8 mouse cellular contexts compared by ENCODE assay signal in genomic region chr1:156672720-156673475, GRCm38 (mm10). TPM values are rescaled to one million over a fixed set of nuclear protein-coding genes. Genes with fewer than 3 reads are reported as not detected.
DNase-seq lines count a peak whose midpoint lies in the region; ATAC-seq and TF ChIP-seq lines count a peak whose summit lies in the region.

No protein-coding gene starts in this region.

- H3K9ac ChIP-seq in hindbrain, embryonic 14.5 days: no peak overlapping the region

- TF ChIP-seq CTCF in cortical plate, adult 2 months (IDR thresholded peaks at IDR 0.05; ENCODE audit: extremely low read depth, insufficient read depth, low read length): no peak

- H3K4me3 ChIP-seq in cortical plate, adult 2 months (ENCODE audit: insufficient read depth, low read length): peak overlapping the region; percentile 77
- peak overlapping the region; percentile 38 for H3K4me3 ChIP-seq in hindbrain, embryonic 14.5 days (replicated peaks; ENCODE audit: low read length)
- peak overlapping the region; percentile 92 for H3K4me3 ChIP-seq in macrophage (ENCODE audit: inconsistent target)

- H3K4me1 ChIP-seq in cortical plate, adult 2 months (ENCODE audit: control insufficient read depth, insufficient read depth, low read length): no peaks in the 10 kb centered on the region; the same call in 1 of the 2 replicates
- peaks cover 11% of the 10 kb centered on the region; the same call in 1 of the 2 replicates for H3K4me1 ChIP-seq in hindbrain, embryonic 14.5 days (replicated peaks; ENCODE audit: control insufficient read depth, insufficient read depth, low read length)

- H3K9me3 ChIP-seq in hindbrain, embryonic 14.5 days (ENCODE audit: control insufficient read depth, low read length): no peaks in the 10 kb centered on the region

- peaks cover 11% of the 10 kb centered on the region; the same call in 1 of the 2 replicates for H3K27me3 ChIP-seq in hindbrain, embryonic 14.5 days (ENCODE audit: control insufficient read depth, insufficient read depth, low read length)

- H3K79me2 ChIP-seq in macrophage (ENCODE audit: inconsistent target): peaks cover 61% of the 10 kb centered on the region

- peak overlapping the region; percentile 82 for H3K4me2 ChIP-seq in hindbrain, embryonic 14.5 days (replicated peaks)

- no peak for TF ChIP-seq POLR2A in cortical plate, adult 2 months (IDR thresholded peaks at IDR 0.05; ENCODE audit: extremely low read depth, insufficient read depth, low read length)

- no peaks in the 10 kb centered on the region for H3K36me3 ChIP-seq in hindbrain, embryonic 14.5 days (replicated peaks; ENCODE audit: control insufficient read depth, insufficient read depth)
- H3K36me3 ChIP-seq in macrophage (ENCODE audit: inconsistent target): peaks cover 33% of the 10 kb centered on the region

- ATAC-seq in hindbrain, embryonic 14.5 days (ENCODE audit: low FRiP score): no peak
- no peak for ATAC-seq in monocyte, adult 5-6 weeks (replicated peaks; ENCODE audit: insufficient number of reproducible peaks, low FRiP score, low TSS enrichment, poor library complexity, severe bottlenecking)

- H3K27ac ChIP-seq in cortical plate, adult 2 months (ENCODE audit: insufficient read depth, low read length): no peak overlapping the region
- no peak overlapping the region for H3K27ac ChIP-seq in hindbrain, embryonic 14.5 days
- H3K27ac ChIP-seq in macrophage: peak overlapping the region; percentile 95

- WGBS in hindbrain, embryonic 14.5 days: 4% methylated on average over 14 of the region's 14 CpGs
- WGBS in macrophage (ENCODE audit: missing documents): 8% methylated on average over 12 of the region's 14 CpGs

- DNase-seq in kidney, adult 9 months: peak; percentile 18
- DNase-seq in kidney, postnatal 14 days: no peak
- DNase-seq in hindbrain, embryonic 14.5 days (ENCODE audit: low spot score): no peak
- peak; percentile 66 for DNase-seq in thymus, postnatal 14 days
- DNase-seq in urinary bladder, postnatal 10 days (ENCODE audit: low spot score): no peak

RNA-seq across cellular contexts. Expression of gene Tor3a, which starts 1.3 kb away (rescaled TPM):
- polyA plus RNA-seq in cortical plate, adult 2 months (2012; rRNA removed): 7.4 and 9.1 TPM in 2 replicates
- polyA plus RNA-seq in hindbrain, embryonic 14.5 days (2014; fragmentation: Nextera tagmentation; extraction: Ambion mirVana): 4.5 TPM in 2 replicates
- total RNA-seq in macrophage (2018; cell fraction: chromatin; rRNA removed): 100 to 1,000 TPM in 15 of 26 experiments, 10 to 100 TPM in 11; 24.2 to 307 (median 158) TPM
- 100 to 1,000 TPM in 14 of 26 experiments, 10 to 100 TPM in 12; 44.9 to 359 (median 167) TPM for total RNA-seq in macrophage (2018; cell fraction: cytosol; rRNA removed)
- total RNA-seq in macrophage (2018; cell fraction: nucleus; rRNA removed): 100 to 1,000 TPM in 15 of 26 experiments, 10 to 100 TPM in 11; 46.2 to 401 (median 219) TPM
- polyA plus RNA-seq in macrophage (2018): 53.9 to 142 TPM (median 55.8 TPM) in 3 replicates
- total RNA-seq in monocyte, adult 5-6 weeks (2017): 10.6 to 22.7 TPM (median 17.1 TPM) in 3 replicates

RNA-seq across cellular contexts. Expression of gene Fam20b, which starts 46.0 kb away (rescaled TPM):
- polyA plus RNA-seq in cortical plate, adult 2 months (2012; rRNA removed): 47.3 and 48.0 TPM in 2 replicates
- polyA plus RNA-seq in hindbrain, embryonic 14.5 days (2014; fragmentation: Nextera tagmentation; extraction: Ambion mirVana): 33.9 and 38.8 TPM in 2 replicates
- total RNA-seq in macrophage (2018; cell fraction: chromatin; rRNA removed): 10 to 100 TPM; 11.8 to 52.5 (median 28.0) TPM
- 10 to 100 TPM; 27.9 to 57.5 (median 39.4) TPM for total RNA-seq in macrophage (2018; cell fraction: cytosol; rRNA removed)
- 10 to 100 TPM; 23.0 to 75.3 (median 46.4) TPM for total RNA-seq in macrophage (2018; cell fraction: nucleus; rRNA removed)
- 27.5 to 34.6 TPM (median 32.7 TPM) in 3 replicates for polyA plus RNA-seq in macrophage (2018)
- total RNA-seq in monocyte, adult 5-6 weeks (2017): 41.8 to 53.3 TPM (median 41.9 TPM) in 3 replicates

Comparison
In these comparisons a context has a peak if more than half of its experiments do, and no peak if none do; other contexts are left out.
1. DNase-seq: peak in kidney, adult 9 months (single experiment) and thymus, postnatal 14 days (single experiment); none in kidney, postnatal 14 days (single experiment), hindbrain, embryonic 14.5 days (single experiment) and urinary bladder, postnatal 10 days (single experiment).
2. H3K4me3 ChIP-seq: peak in every context shown above with its lines; median percentile 92 in macrophage; 77 in cortical plate, adult 2 months; 38 in hindbrain, embryonic 14.5 days.